Mouse (Mus musculus) frontal cortex, postnatal 10 days (tissue): ENCODE data around the gene Dhcr7.

Experiments used
- DNase-seq, 2 experiments: peaks; one replicate each; pipeline ENCODE4 v3.0.0; 2022; ENCODE audit warnings: low spot score in 2 of 2, mixed read lengths in 1 of 2

The Dhcr7 gene

GRCm38 (mm10) chr7:143833581-143834190, 10.7 kb downstream of the Dhcr7 start:
- no peak for DNase-seq

GRCm38 (mm10) chr7:143834316-143834715, 11.4 kb downstream of the Dhcr7 start:
- DNase-seq: no peak

- no peak for DNase-seq
Observed at GRCm38 (mm10) chr7:143834972-143835371, 12.0 kb downstream of the Dhcr7 start.

DNA sequence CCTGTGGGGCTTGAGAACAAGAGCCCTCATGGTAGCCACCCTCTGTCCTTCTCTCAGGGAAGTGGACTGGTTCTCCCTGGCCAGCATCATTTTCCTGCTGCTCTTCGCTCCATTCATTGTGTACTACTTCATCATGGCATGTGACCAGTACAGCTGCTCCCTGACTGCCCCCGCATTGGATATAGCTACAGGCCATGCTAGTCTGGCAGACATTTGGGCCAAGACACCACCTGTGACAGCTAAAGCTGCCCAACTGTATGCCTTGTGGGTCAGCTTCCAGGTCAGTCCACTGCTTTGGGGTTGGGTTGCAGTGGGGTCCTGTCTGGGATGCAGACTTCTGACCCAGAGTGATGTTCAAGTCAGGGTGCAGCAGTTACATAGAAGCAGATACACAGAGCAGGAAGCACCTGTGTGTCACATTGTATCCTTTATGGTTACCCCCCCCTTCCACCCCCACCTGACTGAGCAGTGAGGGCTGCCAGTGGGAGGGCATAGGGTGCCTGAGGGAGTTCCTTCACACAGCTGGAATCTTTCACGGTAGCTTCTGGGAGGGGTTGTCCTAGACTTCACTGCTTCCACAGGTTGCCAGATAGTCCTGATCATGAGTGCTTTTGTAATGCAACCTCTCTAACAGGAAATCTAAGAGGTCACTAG, 14.9 kb downstream of the Dhcr7 start:
- DNase-seq: no peak

DNA sequence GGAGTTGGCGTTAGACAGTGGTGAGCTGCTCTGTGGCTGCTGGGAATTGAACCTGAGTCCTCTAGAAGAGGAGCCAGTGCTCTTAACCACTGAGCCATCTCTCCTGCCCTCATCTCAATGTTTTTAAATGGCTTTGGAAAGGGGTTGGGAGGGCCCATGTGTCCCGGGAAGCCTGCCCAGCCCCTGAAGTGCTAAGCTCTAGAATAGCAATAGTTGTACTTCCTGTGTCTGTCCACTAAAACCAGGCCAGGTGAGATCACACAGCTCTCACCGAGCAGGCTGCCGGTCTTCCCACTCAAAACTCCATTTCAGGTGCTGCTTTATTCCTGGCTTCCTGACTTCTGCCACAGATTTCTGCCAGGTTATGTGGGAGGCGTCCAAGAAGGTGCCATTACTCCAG, 17.2 kb downstream of the Dhcr7 start:
- no peak for DNase-seq

DNA sequence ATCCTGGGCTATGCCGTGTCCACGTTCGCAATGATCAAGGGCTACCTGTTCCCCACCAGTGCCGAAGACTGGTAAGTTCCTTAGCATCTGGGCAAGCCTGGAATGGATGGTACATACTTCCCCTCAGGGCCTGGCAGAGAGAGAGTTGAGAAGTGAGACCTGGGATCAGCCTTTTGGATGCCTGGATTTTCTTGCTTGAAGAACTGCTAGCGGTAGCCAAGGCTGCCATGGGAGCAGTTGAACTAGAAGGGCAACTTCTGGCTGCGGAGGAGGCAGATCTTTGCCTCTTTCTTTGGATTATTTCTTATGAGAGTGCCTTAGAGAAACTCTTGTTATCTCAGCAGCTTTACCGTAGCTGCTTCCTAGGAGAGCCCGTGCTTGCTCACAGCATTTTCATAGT, 18.4 kb downstream of the Dhcr7 start:
- no peak for DNase-seq

- DNase-seq: no peak
Observed at GRCm38 (mm10) chr7:143848127-143848767, 25.3 kb downstream of the Dhcr7 start.

DNA sequence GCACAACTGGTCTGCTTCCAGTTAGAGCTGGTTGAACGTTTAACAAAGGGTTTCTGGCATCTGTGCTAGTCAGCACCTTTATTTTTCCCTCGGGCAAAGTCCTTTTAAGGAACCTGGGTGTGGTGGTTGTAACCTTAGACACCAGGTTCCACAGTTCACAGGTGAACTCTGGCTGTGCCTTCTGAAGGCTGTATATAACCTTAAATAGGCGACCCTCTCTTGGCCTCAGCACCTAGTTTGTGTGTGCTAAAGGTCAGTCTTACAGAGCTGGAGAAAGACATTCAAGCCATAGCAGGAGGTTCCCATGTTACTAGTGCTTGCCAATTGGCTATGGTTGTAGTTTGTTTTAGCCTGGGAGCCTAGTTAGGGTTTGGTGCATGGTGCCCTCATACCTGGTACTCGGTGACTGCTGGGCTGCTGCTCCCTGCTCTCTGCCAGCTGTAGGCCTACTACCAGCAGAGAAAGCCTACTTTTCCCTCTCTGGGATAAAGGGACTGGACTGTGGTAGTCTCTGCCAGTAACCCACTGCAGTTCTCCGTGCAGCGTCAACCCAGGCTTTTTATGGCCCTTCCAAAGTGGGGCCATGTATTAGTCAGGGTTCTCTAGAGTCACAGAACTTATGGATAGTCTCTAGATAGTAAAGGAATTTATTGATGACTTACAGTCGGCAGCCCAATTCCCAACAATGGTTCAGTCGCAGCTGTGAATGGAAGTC, 26.0 kb downstream of the Dhcr7 start:
- DNase-seq: no peak

- DNase-seq: no peak
Observed at GRCm38 (mm10) chr7:143866538-143866937, 43.6 kb downstream of the Dhcr7 start, which contains the start of gene Gm498. Gene Gm498, plus strand, starts transcription at chr7:143866838.

DNA sequence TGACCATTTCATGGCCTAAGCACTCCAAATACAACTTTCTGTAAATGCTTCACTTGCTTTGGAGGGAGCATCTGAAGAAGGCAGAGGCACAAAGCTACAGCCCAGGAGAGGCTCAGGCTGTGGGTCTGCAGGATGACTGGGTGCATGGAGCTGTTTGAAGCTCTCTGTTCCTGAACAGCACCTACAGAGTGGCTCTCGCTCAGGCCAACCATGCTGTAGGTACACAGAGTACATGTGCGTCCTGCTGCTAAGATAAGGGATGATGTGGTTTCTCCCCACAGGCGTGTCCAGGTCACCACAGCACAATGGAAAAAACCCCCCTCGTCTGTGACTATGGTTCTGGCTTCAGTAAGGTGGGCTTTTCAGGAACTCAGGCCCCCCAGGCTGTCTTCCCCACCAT, 45.9 kb downstream of the Dhcr7 start:
- no peak for DNase-seq

GRCm38 (mm10) chr7:143883717-143884116, 60.8 kb downstream of the Dhcr7 start:
- no peak for DNase-seq

GRCm38 (mm10) chr7:143891146-143891545, 68.2 kb downstream of the Dhcr7 start:
- DNase-seq: no peak

- DNase-seq: no peak
Observed at GRCm38 (mm10) chr7:143892361-143892760, 69.4 kb downstream of the Dhcr7 start.
